31 mouse cellular contexts compared by ENCODE assay signal in the genomic region with DNA sequence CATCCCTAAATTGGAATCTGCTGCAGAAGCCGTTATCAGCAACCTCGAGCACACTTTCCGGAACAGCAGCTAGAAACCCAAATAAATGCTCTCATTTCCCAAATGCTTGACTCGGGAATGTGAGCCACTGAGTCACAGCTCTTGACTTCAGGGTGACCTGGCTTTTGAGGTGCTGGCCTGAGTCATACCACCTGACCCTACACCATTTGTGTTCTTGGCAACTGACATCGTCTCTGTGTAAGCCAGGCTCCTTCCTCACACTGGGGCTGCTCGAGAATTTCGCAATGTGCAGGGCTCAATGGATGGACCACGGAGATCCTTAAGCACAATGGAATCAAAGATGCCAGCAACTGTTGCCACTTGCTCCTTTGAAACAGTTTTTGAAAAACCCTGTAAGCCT. TPM values are rescaled to one million over a fixed set of nuclear protein-coding genes. Genes with fewer than 3 reads are reported as not detected.
DNase-seq lines count a peak whose midpoint lies in the region; ATAC-seq and TF ChIP-seq lines count a peak whose summit lies in the region.
"Had no signal": no experiment of that assay in that cellular context is flagged by ENCODE, and none has a peak within 500 bp of the region (broad histone marks: within the 10 kb centered on the region; RNA-seq: fewer than 3 reads in every experiment).

No protein-coding gene starts in this region.

- no peak overlapping the region for H3K4me2 ChIP-seq in midbrain, postnatal 0 days (ENCODE audit: low read depth, low read length, poor library complexity, severe bottlenecking)
- H3K4me2 ChIP-seq: forebrain, embryonic 12.5 days; hindbrain, embryonic 13.5 days had no signal

- H3K4me1 ChIP-seq in lung, adult 2 months (ENCODE audit: control insufficient read depth, insufficient read depth, low read length): peaks cover 6% of the 10 kb centered on the region
- H3K4me1 ChIP-seq in midbrain, postnatal 0 days (ENCODE audit: insufficient read depth, low read length): peaks cover 2% of the 10 kb centered on the region; the same call in 1 of the 2 replicates

- no peak for ATAC-seq in midbrain, postnatal 0 days (ENCODE audit: low FRiP score)
- ATAC-seq: inflammation-experienced regulatory T-cells, adult 6 months; liver, postnatal 0 days; midbrain, embryonic 16.5 days had no signal

- WGBS in lung, adult 2 months: 38% methylated on average over 8 of the region's 8 CpGs
- WGBS in midbrain, postnatal 0 days: 38% methylated on average over 8 of the region's 8 CpGs

- peak; percentile 18 to 57 for DNase-seq in adrenal gland, adult (ENCODE audit: inconsistent age in 2 of 2, low spot score in 1 of 2)
- DNase-seq in adrenal gland, postnatal 4 days (ENCODE audit: low spot score in 2 of 2): no peak
- peak; percentile 7 for DNase-seq in brain, adult 2 months (ENCODE audit: low read depth, low spot score)
- peak; percentile 50 for DNase-seq in lung, adult 2 months
- DNase-seq in lung, postnatal 36 days: peak; percentile 76
- no peak for DNase-seq in testis, postnatal 14 days (ENCODE audit: low spot score)
- no peak for DNase-seq in neural tube, embryonic 10.5 days (ENCODE audit: extremely low spot score, low spot score)
- DNase-seq in midbrain, postnatal 0 days (ENCODE audit: low spot score): no peak
- DNase-seq: adrenal gland, adult 8-10 months; cerebellum, adult 11 months; cerebellum, postnatal 14 days; embryo, embryonic 11 days; gastrocnemius, postnatal 10 days; heart, postnatal 10 days; kidney, adult 9 months; kidney, postnatal 4 days; layer of hippocampus, adult 9-11 months; liver, postnatal 0 days; thymus, postnatal 4 days had no signal

- H3K9me3 ChIP-seq in midbrain, postnatal 0 days (ENCODE audit: low read length): no peaks in the 10 kb centered on the region
- H3K9me3 ChIP-seq: forebrain, embryonic 12.5 days; heart, embryonic 10.5 days; hindbrain, embryonic 13.5 days; limb, embryonic 10.5 days had no signal

- no peak overlapping the region for H3K27ac ChIP-seq in midbrain, postnatal 0 days (ENCODE audit: low read depth, low read length)
- H3K27ac ChIP-seq: forebrain, embryonic 12.5 days; heart, embryonic 10.5 days; hindbrain, embryonic 13.5 days; left cerebral cortex, adult 2 months; limb, embryonic 10.5 days had no signal

- TF ChIP-seq CTCF in lung, adult 2 months (IDR thresholded peaks at IDR 0.05; ENCODE audit: insufficient read depth, low read length): no peak
- no peak for TF ChIP-seq CTCF in midbrain, postnatal 0 days (IDR thresholded peaks at IDR 0.05)

- no peak overlapping the region for H3K4me3 ChIP-seq in lung, adult 2 months (replicated peaks; ENCODE audit: extremely low read depth, low read depth, low read length)
- no peak overlapping the region for H3K4me3 ChIP-seq in midbrain, postnatal 0 days (ENCODE audit: low read depth, low read length)
- H3K4me3 ChIP-seq: forebrain, embryonic 12.5 days; heart, embryonic 10.5 days; hindbrain, embryonic 13.5 days; left cerebral cortex, adult 2 months; limb, embryonic 10.5 days had no signal

- no peak for TF ChIP-seq POLR2A in lung, adult 2 months (IDR thresholded peaks at IDR 0.05; ENCODE audit: borderline replicate concordance, extremely low read depth, low read depth, low read length)

- H3K36me3 ChIP-seq in midbrain, postnatal 0 days (ENCODE audit: insufficient read depth, low read length): no peaks in the 10 kb centered on the region
- H3K36me3 ChIP-seq: forebrain, embryonic 12.5 days; heart, embryonic 10.5 days; hindbrain, embryonic 13.5 days; limb, embryonic 10.5 days had no signal

- no peaks in the 10 kb centered on the region for H3K27me3 ChIP-seq in midbrain, postnatal 0 days (ENCODE audit: insufficient read depth, low read length)
- H3K27me3 ChIP-seq: CH12.LX; forebrain, embryonic 12.5 days; hindbrain, embryonic 13.5 days had no signal

- H3K9ac ChIP-seq in midbrain, postnatal 0 days (replicated peaks; ENCODE audit: low read length, poor library complexity, severe bottlenecking): no peak overlapping the region
- H3K9ac ChIP-seq: forebrain, embryonic 12.5 days; hindbrain, embryonic 13.5 days; liver, postnatal 0 days had no signal

RNA-seq across cellular contexts. Expression of gene Glrp1, which starts 50.9 kb away (rescaled TPM):
- total RNA-seq in adrenal gland, postnatal 4 days (2021): not detected
- polyA plus RNA-seq in lung, adult 2 months (2012; rRNA removed): 0.11 TPM in 1 of 2 replicates, not detected in the other
- not detected in 2 replicates for total RNA-seq in midbrain, postnatal 0 days (2014; rRNA removed)
- polyA plus RNA-seq in midbrain, postnatal 0 days (2015; fragmentation: Nextera tagmentation; extraction: Ambion mirVana): 0.07 TPM in 1 of 2 replicates, not detected in the other
- total RNA-seq: adrenal gland, adult 8-10 months; gastrocnemius, postnatal 10 days; left cerebral cortex, adult 2 months; MEL had no signal
- polyA plus RNA-seq: embryonic facial prominence, embryonic 14.5 days; forebrain, embryonic 12.5 days; heart, embryonic 10.5 days; hindbrain, embryonic 13.5 days; inflammation-experienced regulatory T-cells, adult 6 months; limb, embryonic 10.5 days; midbrain, embryonic 16.5 days; neural tube, embryonic 11.5 days; small intestine, adult 2 months had no signal

Comparison
In these comparisons a context has a peak if more than half of its experiments do, and no peak if none do; other contexts are left out.
1. DNase-seq: peak in adrenal gland, adult (2 of 2), brain, adult 2 months (single experiment), lung, adult 2 months (single experiment) and lung, postnatal 36 days (single experiment); none in adrenal gland, postnatal 4 days (0 of 2), testis, postnatal 14 days (single experiment), neural tube, embryonic 10.5 days (single experiment) and midbrain, postnatal 0 days (single experiment).